Mouse (Mus musculus) lung, embryonic 16.5 days (tissue): ENCODE results near the gene Hspb1. TPM values are rescaled to one million over a fixed set of nuclear protein-coding genes. Genes with fewer than 3 reads are reported as not detected.

ENCODE experiments used
- ATAC-seq: fragments of 200-750 bp; cut with Nextera tagmentation; 2 replicates; pipeline ENCODE4 v1.8.0; 2017; ENCODE audit warnings: low read depth, mild to moderate bottlenecking, moderate library complexity
- H3K27ac ChIP-seq: fragments of 300-500 bp; sonication (generic); 2 replicates; pipeline ENCODE4 v1.5.1; 2014; ENCODE audit warnings: mild to moderate bottlenecking, control low read depth, low read length
- H3K27me3 ChIP-seq: fragments of 300-500 bp; sonication (generic); 2 replicates; pipeline ENCODE4 v1.6.1; 2014; ENCODE audit warnings: low read depth, low read length, mixed read lengths; ENCODE audit not compliant: control insufficient read depth, insufficient read depth
- H3K36me3 ChIP-seq: fragments of 300-500 bp; sonication (generic); 2 replicates; pipeline ENCODE4 v1.6.1; 2014; ENCODE audit warnings: low read length; ENCODE audit not compliant: control insufficient read depth, insufficient read depth
- H3K4me1 ChIP-seq: fragments of 300-500 bp; sonication (generic); replicated peaks from 2 replicates; pipeline ENCODE4 v1.6.1; 2014; ENCODE audit warnings: low read length, mixed read lengths; ENCODE audit not compliant: control insufficient read depth, insufficient read depth
- H3K4me2 ChIP-seq: fragments of 300-500 bp; sonication (generic); 2 replicates; pipeline ENCODE4 v1.6.1; 2014; ENCODE audit warnings: low read depth, low read length, control low read depth
- H3K4me3 ChIP-seq: fragments of 300-500 bp; sonication (generic); 2 replicates; pipeline ENCODE4 v1.5.1; 2014; ENCODE audit warnings: mild to moderate bottlenecking, low read length, control low read depth
- H3K9ac ChIP-seq: fragments of 300-500 bp; sonication (generic); 2 replicates; pipeline ENCODE4 v1.6.1; 2014; ENCODE audit warnings: low read length, control low read depth
- H3K9me3 ChIP-seq: fragments of 300-500 bp; sonication (generic); 2 replicates; pipeline ENCODE4 v1.6.1; 2016; ENCODE audit warnings: low read length; ENCODE audit not compliant: control insufficient read depth
- WGBS: fragments of 180-500 bp; shearing (Covaris S2); extraction: QIAGEN DNeasy Blood & Tissue Kit; methylation state at CpG from one replicate; pipeline ENCODE4 v1.1.7; 2014; 5-methylcytosine and 5-hydroxymethylcytosine counted together
- polyA plus RNA-seq: library from polyadenylated mRNA; unstranded; fragments of >200 nt; fragmentation: Nextera tagmentation; extraction: Ambion mirVana; gene quantifications from 2 replicates; pipeline ENCODE4 v1.2.1, GENCODE M21; 2015

Gene Hspb1
- polyA plus RNA-seq, 1 experiment from 2014 or later: 126 TPM

DNA sequence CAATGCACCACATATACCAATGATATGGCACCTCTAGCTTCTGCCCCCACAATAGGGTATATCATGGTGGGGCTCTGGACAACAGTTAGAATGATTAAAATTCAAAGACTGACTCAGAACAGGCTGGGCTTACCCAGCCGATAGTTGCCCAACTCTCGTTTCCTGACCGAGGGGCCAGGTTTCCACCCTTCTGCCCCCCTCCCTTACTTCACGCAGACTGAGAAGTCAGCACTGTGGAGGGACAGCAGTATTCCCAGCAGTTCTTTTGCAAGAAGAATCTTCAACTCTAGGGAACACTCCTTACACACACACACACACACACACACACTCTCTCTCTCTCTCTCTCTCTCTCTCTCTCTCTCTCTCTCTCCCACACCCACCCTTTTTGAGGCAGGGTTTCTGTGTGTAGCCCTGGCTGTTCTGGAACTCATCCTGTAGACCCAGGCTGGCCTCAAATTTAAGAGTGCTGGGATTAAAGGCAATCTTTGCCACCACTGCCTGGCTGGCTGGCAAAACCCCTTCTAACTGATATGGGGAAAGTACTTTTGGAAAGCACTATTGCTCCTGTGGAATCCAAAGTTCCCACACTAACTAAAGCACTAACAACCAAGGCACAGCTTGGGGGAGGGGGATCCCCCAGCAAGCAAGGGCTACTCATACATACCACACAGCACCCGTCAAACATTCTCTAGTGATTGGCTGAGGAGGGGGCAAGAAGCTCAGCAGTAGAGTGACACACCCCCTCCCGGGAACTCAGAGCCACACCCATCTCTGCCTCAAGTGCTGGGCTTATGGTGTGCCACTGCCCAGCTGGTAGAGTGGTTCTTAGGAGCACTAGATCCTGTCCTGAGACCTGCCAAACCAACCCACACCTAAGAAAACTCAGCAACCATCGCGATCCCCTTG, 17.9 kb downstream of the Hspb1 start:
- 37% methylated on average over 8 of the region's 8 CpGs for WGBS
- no peaks in the 10 kb centered on the region for H3K9me3 ChIP-seq
- peaks cover 17% of the 10 kb centered on the region for H3K36me3 ChIP-seq
- no peak overlapping the region for H3K4me3 ChIP-seq
- peaks cover 32% of the 10 kb centered on the region for H3K4me1 ChIP-seq
- H3K27ac ChIP-seq: peak overlapping the region; percentile 84
- peak; percentile 30 for ATAC-seq
- no peaks in the 10 kb centered on the region for H3K27me3 ChIP-seq
- no peak overlapping the region for H3K9ac ChIP-seq
- no peak overlapping the region for H3K4me2 ChIP-seq

GRCm38 (mm10) chr5:135906846-135907245, 19.1 kb downstream of the Hspb1 start:
- ATAC-seq: peak; percentile 31
- peaks cover 26% of the 10 kb centered on the region for H3K36me3 ChIP-seq
- peaks cover 32% of the 10 kb centered on the region for H3K4me1 ChIP-seq
- peak overlapping the region; percentile 77 for H3K27ac ChIP-seq
- H3K27me3 ChIP-seq: no peaks in the 10 kb centered on the region
- no peaks in the 10 kb centered on the region for H3K9me3 ChIP-seq
- no peak overlapping the region for H3K9ac ChIP-seq
- 43% methylated on average over 4 of the region's 4 CpGs for WGBS
- H3K4me2 ChIP-seq: no peak overlapping the region
- H3K4me3 ChIP-seq: no peak overlapping the region

GRCm38 (mm10) chr5:135907256-135907655, 19.5 kb downstream of the Hspb1 start:
- ATAC-seq: peak; percentile 16
- peak overlapping the region; percentile 77 for H3K27ac ChIP-seq
- no peaks in the 10 kb centered on the region for H3K9me3 ChIP-seq
- 62% methylated on average over 13 of the region's 13 CpGs for WGBS
- H3K27me3 ChIP-seq: no peaks in the 10 kb centered on the region
- H3K4me1 ChIP-seq: peaks cover 32% of the 10 kb centered on the region
- H3K4me3 ChIP-seq: no peak overlapping the region
- 0 out of 2 replicates have a peak overlapping the region, but pooled peaks have one; percentile 24 for H3K9ac ChIP-seq
- peaks cover 26% of the 10 kb centered on the region for H3K36me3 ChIP-seq
- H3K4me2 ChIP-seq: no peak overlapping the region

GRCm38 (mm10) chr5:135908185-135908584, 20.5 kb downstream of the Hspb1 start:
- Histone ChIP-seq H3K4me3 (no peak overlapping the region), H3K4me1 (peaks cover 32% of the 10 kb centered on the region), H3K27me3 (no peaks in the 10 kb centered on the region), H3K36me3 (peaks cover 26% of the 10 kb centered on the region), H3K9me3 (no peaks in the 10 kb centered on the region), H3K4me2 (no peak overlapping the region), H3K9ac (no peak overlapping the region), H3K27ac (no peak overlapping the region; the same call in 1 of the 2 replicates)
- 80% methylated on average over 12 of the region's 12 CpGs for WGBS
- no peak for ATAC-seq

DNA sequence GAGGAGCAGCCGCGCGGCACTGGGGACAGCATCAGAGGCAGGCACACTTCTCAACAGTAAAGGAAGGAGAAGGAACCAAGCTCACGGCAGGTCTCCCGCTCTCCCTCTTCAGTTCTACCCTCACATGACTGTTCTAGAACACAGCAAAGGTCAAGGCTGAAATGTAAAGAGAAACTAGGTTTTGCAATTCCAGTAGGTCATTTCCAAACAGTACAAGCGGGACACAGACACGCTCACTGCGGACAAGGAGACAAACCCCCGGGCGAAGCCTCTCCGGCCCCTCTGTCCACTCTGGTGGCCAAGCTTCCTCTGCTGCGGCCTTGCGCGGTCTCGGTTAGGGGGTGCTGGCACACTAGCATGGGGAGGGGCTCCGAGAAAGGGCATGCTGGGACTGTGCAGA, 21.3 kb downstream of the Hspb1 start:
- no peak for ATAC-seq
- Histone ChIP-seq H3K4me3 (no peak overlapping the region), H3K9me3 (no peaks in the 10 kb centered on the region), H3K27ac (0 out of 2 replicates have a peak overlapping the region, but pooled peaks have one; percentile 17), H3K36me3 (peaks cover 26% of the 10 kb centered on the region), H3K27me3 (no peaks in the 10 kb centered on the region), H3K4me2 (no peak overlapping the region), H3K4me1 (peaks cover 35% of the 10 kb centered on the region), H3K9ac (no peak overlapping the region)
- WGBS: 88% methylated on average over 16 of the region's 16 CpGs

DNA sequence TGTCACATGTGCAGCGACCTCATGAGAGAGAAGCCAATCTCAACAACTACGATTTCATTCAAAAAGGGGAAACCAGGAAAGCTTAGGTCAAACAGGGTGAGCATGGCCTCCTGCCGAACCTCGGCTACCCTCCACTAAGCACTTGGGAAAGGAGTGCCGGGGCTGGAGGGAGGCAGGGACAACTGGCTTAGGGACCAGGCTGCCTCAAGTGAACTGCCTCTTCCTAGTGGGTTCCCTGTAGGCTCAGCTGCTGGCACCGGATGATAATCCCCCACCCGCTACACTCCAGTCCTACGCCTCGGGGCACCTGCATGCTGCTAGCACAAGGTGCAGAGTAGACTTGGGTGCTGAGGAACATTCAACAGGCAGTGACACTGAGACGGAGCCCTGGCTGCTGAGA, 21.9 kb downstream of the Hspb1 start:
- H3K36me3 ChIP-seq: peaks cover 26% of the 10 kb centered on the region
- ATAC-seq: no peak

GRCm38 (mm10) chr5:135910813-135911212, 23.1 kb downstream of the Hspb1 start:
- H3K4me2 ChIP-seq: no peak overlapping the region
- H3K9ac ChIP-seq: no peak overlapping the region
- WGBS: 86% methylated on average over 25 of the region's 25 CpGs
- H3K27ac ChIP-seq: no peak overlapping the region
- peaks cover 26% of the 10 kb centered on the region for H3K36me3 ChIP-seq
- no peaks in the 10 kb centered on the region for H3K27me3 ChIP-seq
- peaks cover 29% of the 10 kb centered on the region for H3K4me1 ChIP-seq
- H3K4me3 ChIP-seq: no peak overlapping the region
- no peaks in the 10 kb centered on the region for H3K9me3 ChIP-seq
- no peak for ATAC-seq

More for the DNA sequence above, 21.9 kb downstream of the Hspb1 start:
- WGBS: 83% methylated on average over 10 of the region's 10 CpGs
- H3K27me3 ChIP-seq: no peaks in the 10 kb centered on the region
- H3K9me3 ChIP-seq: no peaks in the 10 kb centered on the region
- no peak overlapping the region for H3K4me2 ChIP-seq
- H3K9ac ChIP-seq: no peak overlapping the region
- H3K4me3 ChIP-seq: no peak overlapping the region
- peaks cover 36% of the 10 kb centered on the region for H3K4me1 ChIP-seq
- 0 out of 2 replicates have a peak overlapping the region, but pooled peaks have one; percentile 16 for H3K27ac ChIP-seq

DNA sequence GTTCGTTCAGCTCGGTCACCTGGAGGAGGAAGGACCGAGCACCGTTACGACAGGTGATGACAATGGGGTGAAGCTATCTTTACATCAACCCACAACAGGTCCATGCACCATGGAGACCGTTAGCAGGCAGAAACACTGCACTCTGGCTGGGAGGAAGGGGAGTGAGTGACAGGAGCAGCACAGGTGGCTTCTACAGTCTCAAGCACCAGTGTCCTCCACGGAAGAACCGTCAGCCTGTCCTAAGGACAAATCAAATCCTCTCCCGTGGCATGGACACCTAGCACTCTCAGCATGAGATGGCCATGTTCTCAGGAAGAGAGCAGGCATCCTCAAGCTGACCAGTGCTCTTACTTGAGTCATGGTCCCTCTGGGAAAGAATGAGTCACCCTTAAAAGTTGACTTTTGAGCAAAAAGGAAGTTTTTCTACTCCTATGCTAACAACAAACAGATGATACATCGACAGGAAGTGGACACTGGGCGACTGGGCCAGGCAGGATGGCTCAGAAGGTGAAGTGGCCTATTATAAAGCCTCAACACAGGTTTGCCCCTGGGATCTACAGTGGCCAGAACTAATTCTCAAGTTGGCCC, 24.0 kb downstream of the Hspb1 start:
- Histone ChIP-seq H3K4me2 (no peak overlapping the region), H3K9me3 (no peaks in the 10 kb centered on the region), H3K4me1 (peaks cover 22% of the 10 kb centered on the region), H3K27me3 (no peaks in the 10 kb centered on the region), H3K27ac (no peak overlapping the region), H3K9ac (no peak overlapping the region), H3K4me3 (no peak overlapping the region), H3K36me3 (peaks cover 23% of the 10 kb centered on the region)
- no peak for ATAC-seq
- 83% methylated on average over 11 of the region's 11 CpGs for WGBS

DNA sequence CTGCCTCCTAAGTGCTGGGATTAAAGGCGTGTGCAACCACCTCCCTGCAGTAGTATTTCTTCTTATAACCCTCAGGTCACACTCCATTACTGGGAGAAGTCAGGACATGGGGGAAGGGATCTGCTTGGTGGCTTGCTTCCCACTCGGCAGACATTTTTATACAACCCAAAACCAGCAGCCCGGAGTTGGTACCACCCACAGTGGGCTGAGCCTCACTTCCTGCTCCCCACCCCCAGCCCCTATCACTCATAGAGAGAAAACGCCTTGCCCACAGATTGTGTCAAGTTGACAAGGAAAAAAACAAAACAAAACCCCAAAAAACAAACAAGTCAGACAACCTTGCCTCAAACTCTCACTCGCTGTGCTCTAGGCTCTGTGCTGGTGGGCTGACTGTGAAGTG, 25.5 kb downstream of the Hspb1 start:
- Histone ChIP-seq H3K27ac (no peak overlapping the region), H3K4me2 (no peak overlapping the region), H3K4me3 (no peak overlapping the region), H3K9ac (no peak overlapping the region), H3K4me1 (peaks cover 14% of the 10 kb centered on the region), H3K36me3 (peaks cover 29% of the 10 kb centered on the region), H3K9me3 (no peaks in the 10 kb centered on the region), H3K27me3 (no peaks in the 10 kb centered on the region)
- 61% methylated on average over 5 of the region's 5 CpGs for WGBS
- peak; percentile 34; the same call in 1 of the 2 replicates for ATAC-seq
